Mouse (Mus musculus) heart, postnatal 0 days (tissue): ENCODE results near the gene Lzts2. TPM values are rescaled to one million over a fixed set of nuclear protein-coding genes. Genes with fewer than 3 reads are reported as not detected.

Experiments used
- ATAC-seq: fragments of 200-750 bp; cut with Nextera tagmentation; 2 replicates; pipeline ENCODE4 v1.8.0; 2017; ENCODE audit warnings: low read depth, moderate number of reproducible peaks, moderate library complexity; ENCODE audit not compliant: insufficient read depth
- DNase-seq: peaks from one replicate; pipeline ENCODE4 v3.0.0-alpha.2; 2016; ENCODE audit warnings: low spot score
- H3K27ac ChIP-seq: fragments of 300-500 bp; sonication (generic); 2 replicates; pipeline ENCODE4 v1.5.1; 2014; ENCODE audit warnings: low read depth, mild to moderate bottlenecking
- H3K27me3 ChIP-seq: fragments of 300-500 bp; sonication (generic); 2 replicates; pipeline ENCODE4 v1.6.1; 2014; ENCODE audit warnings: low read length, mixed read lengths; ENCODE audit not compliant: control insufficient read depth, insufficient read depth
- H3K36me3 ChIP-seq: fragments of 300-500 bp; sonication (generic); replicated peaks from 2 replicates; pipeline ENCODE4 v1.6.1; 2014; ENCODE audit warnings: low read length, mixed read lengths; ENCODE audit not compliant: control insufficient read depth, insufficient read depth
- H3K4me1 ChIP-seq: fragments of 300-500 bp; sonication (generic); 2 replicates; pipeline ENCODE4 v1.6.1; 2014; ENCODE audit warnings: antibody characterized with exemption; ENCODE audit not compliant: control insufficient read depth, insufficient read depth
- H3K4me2 ChIP-seq: fragments of 300-500 bp; sonication (generic); 2 replicates; pipeline ENCODE4 v1.6.1; 2014; ENCODE audit warnings: low read depth, mild to moderate bottlenecking, low read length, moderate library complexity
- H3K4me3 ChIP-seq: fragments of 300-500 bp; sonication (generic); 2 replicates; pipeline ENCODE4 v1.5.1; 2014; ENCODE audit warnings: low read depth, low read length
- H3K9ac ChIP-seq: fragments of 300-500 bp; sonication (generic); replicated peaks from 2 replicates; pipeline ENCODE4 v1.6.1; 2014; ENCODE audit warnings: low read depth, low read length, mixed read lengths
- H3K9me3 ChIP-seq: fragments of 300-500 bp; sonication (generic); replicated peaks from 2 replicates; pipeline ENCODE4 v1.6.1; 2016; ENCODE audit warnings: low read length; ENCODE audit not compliant: control insufficient read depth
- CTCF ChIP-seq: IDR thresholded peaks from 2 replicates; pipeline ENCODE4 v1.5.1; 2016; ENCODE audit warnings: antibody characterized with exemption, control low read depth, low read depth
- EP300 ChIP-seq: IDR thresholded peaks from 2 replicates; pipeline ENCODE4 v1.6.1; 2016; ENCODE audit warnings: antibody characterized with exemption, low read depth
- whole genome bisulfite sequencing: fragments of 180-500 bp; shearing (Covaris S2); extraction: QIAGEN DNeasy Blood & Tissue Kit; methylation state at CpG from one replicate; pipeline ENCODE4 v1.1.7; 2014; 5-methylcytosine and 5-hydroxymethylcytosine counted together
- polyA plus RNA-seq: library from polyadenylated mRNA; unstranded; fragments of >200 nt; fragmentation: Nextera tagmentation; extraction: Ambion mirVana; gene quantifications from 2 replicates; pipeline ENCODE4 v1.2.1, GENCODE M21; 2015
- total RNA-seq: library from RNA; depleted of rRNA; stranded (reverse); fragments of >200 nt; gene quantifications from 2 replicates; pipeline ENCODE4 v1.2.3, GENCODE M21; 2014; ENCODE audit warnings: low replicate concordance; rRNA removed

Gene Lzts2
- total RNA-seq: 76.5 and 127 TPM in 2 replicates
- polyA plus RNA-seq: 29.7 TPM in 2 replicates

- H3K27me3 ChIP-seq: no peaks in the 10 kb centered on the region
- DNase-seq (peak; percentile 17), ATAC-seq (no peak)
- H3K9me3 ChIP-seq: no peaks in the 10 kb centered on the region
- H3K4me3 ChIP-seq: peak within 1 kb of the TSS; percentile 73
- H3K4me2 ChIP-seq: peak within 1 kb of the TSS; percentile 91
- H3K9ac ChIP-seq: peak within 1 kb of the TSS; percentile 94
- peak within 1 kb of the TSS; percentile 97 for H3K27ac ChIP-seq
- 11% methylated on average over 10 of the region's 10 CpGs for WGBS
- H3K36me3 ChIP-seq: peaks cover 29% of the 10 kb centered on the region
- H3K4me1 ChIP-seq: peaks cover 9% of the 10 kb centered on the region
- TF ChIP-seq EP300 (no peak), CTCF (no peak)
These were observed at the start of gene Lzts2 for GRCm38 (mm10) chr19:45014335-45014971. Gene Lzts2 (plus strand): TSS chr19:45014414.

- WGBS: 93% methylated on average over 1 of the region's 1 CpGs
- no peak for ATAC-seq
- Histone ChIP-seq H3K4me3 (no peak overlapping the region), H3K4me2 (no peak overlapping the region), H3K9ac (no peak overlapping the region), H3K27ac (no peak overlapping the region), H3K27me3 (no peaks in the 10 kb centered on the region), H3K36me3 (peaks cover 83% of the 10 kb centered on the region), H3K9me3 (no peaks in the 10 kb centered on the region), H3K4me1 (no peaks in the 10 kb centered on the region)
- no peak for DNase-seq
- TF ChIP-seq CTCF (no peak), EP300 (no peak)
These were observed 48.2 kb upstream of the Lzts2 start for GRCm38 (mm10) chr19:44965978-44966377.

- TF ChIP-seq EP300: no peak
- TF ChIP-seq CTCF: no peak
- DNase-seq (no peak), ATAC-seq (no peak)
- Histone ChIP-seq H3K9ac (no peak overlapping the region), H3K27ac (no peak overlapping the region), H3K4me3 (no peak overlapping the region), H3K36me3 (peaks cover 83% of the 10 kb centered on the region), H3K9me3 (no peaks in the 10 kb centered on the region), H3K4me2 (no peak overlapping the region), H3K4me1 (no peaks in the 10 kb centered on the region), H3K27me3 (no peaks in the 10 kb centered on the region)
- WGBS: 81% methylated on average over 3 of the region's 3 CpGs
These were observed 45.9 kb upstream of the Lzts2 start for GRCm38 (mm10) chr19:44968329-44968728.

GRCm38 (mm10) chr19:44976636-44977035 lies 37.6 kb upstream of the Lzts2 start:
- no peaks in the 10 kb centered on the region for H3K27me3 ChIP-seq
- TF ChIP-seq CTCF: no peak
- H3K4me1 ChIP-seq: no peaks in the 10 kb centered on the region
- no peak overlapping the region for H3K27ac ChIP-seq
- H3K4me3 ChIP-seq: no peak overlapping the region
- peaks cover 98% of the 10 kb centered on the region for H3K36me3 ChIP-seq
- no peak overlapping the region for H3K4me2 ChIP-seq
- WGBS: 81% methylated on average over 6 of the region's 6 CpGs
- H3K9ac ChIP-seq: no peak overlapping the region
- no peaks in the 10 kb centered on the region for H3K9me3 ChIP-seq
- ATAC-seq (no peak), DNase-seq (no peak)

GRCm38 (mm10) chr19:44977148-44977547 lies 37.1 kb upstream of the Lzts2 start:
- Histone ChIP-seq H3K27ac (no peak overlapping the region), H3K4me3 (no peak overlapping the region), H3K27me3 (no peaks in the 10 kb centered on the region), H3K9ac (no peak overlapping the region), H3K36me3 (peaks cover 98% of the 10 kb centered on the region), H3K9me3 (no peaks in the 10 kb centered on the region), H3K4me2 (no peak overlapping the region), H3K4me1 (no peaks in the 10 kb centered on the region)
- DNase-seq (no peak), ATAC-seq (no peak)
- WGBS: 84% methylated on average over 6 of the region's 6 CpGs
- TF ChIP-seq CTCF: no peak
- no peak for TF ChIP-seq EP300

- DNase-seq: no peak
- Histone ChIP-seq H3K9me3 (no peaks in the 10 kb centered on the region), H3K27me3 (no peaks in the 10 kb centered on the region), H3K4me3 (no peak overlapping the region), H3K27ac (no peak overlapping the region), H3K4me1 (no peaks in the 10 kb centered on the region), H3K9ac (no peak overlapping the region), H3K4me2 (no peak overlapping the region), H3K36me3 (peaks cover 66% of the 10 kb centered on the region)
- whole genome bisulfite sequencing: 83% methylated on average over 2 of the region's 2 CpGs
- ATAC-seq: no peak
- TF ChIP-seq EP300 (no peak), CTCF (no peak)
These were observed 33.4 kb upstream of the Lzts2 start for GRCm38 (mm10) chr19:44980787-44981186.
